Mouse (Mus musculus) ES-E14 (cell line): ENCODE measurements around the gene Phc3.

Experiments
- CHD2 ChIP-seq: IDR thresholded peaks from 2 replicates; pipeline ENCODE4 v1.6.1; 2014; ENCODE audit warnings: mild to moderate bottlenecking, low read depth, low read length, inconsistent platforms
- HCFC1 ChIP-seq: IDR thresholded peaks from 2 replicates; pipeline ENCODE4 v1.6.1; 2012; ENCODE audit warnings: low read length, inconsistent platforms, borderline replicate concordance; ENCODE audit not compliant: insufficient read depth

DNA sequence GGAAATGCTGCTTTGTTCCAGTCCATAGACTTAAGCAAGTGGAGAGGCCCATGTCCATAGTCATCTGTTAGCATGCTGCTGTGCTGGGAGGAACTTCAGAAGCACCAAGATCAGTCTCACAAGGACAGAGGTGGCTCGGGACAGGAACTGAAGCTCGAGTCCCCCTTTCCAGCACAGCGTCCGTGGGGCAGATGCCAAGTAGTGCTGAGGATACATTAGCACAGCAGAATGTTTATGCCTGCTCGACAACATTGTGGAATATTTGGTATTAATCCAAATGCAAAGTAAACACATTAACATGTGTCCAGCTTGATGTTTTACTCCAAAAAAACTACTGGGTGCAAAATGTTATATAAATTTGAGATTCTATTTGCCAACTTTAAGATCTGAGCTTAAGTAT lies 72.5 kb downstream of the Phc3 start:
- TF ChIP-seq CHD2 (no peak), HCFC1 (no peak)
